ENCODE assay signal across 12 mouse cellular contexts in the genomic region with DNA sequence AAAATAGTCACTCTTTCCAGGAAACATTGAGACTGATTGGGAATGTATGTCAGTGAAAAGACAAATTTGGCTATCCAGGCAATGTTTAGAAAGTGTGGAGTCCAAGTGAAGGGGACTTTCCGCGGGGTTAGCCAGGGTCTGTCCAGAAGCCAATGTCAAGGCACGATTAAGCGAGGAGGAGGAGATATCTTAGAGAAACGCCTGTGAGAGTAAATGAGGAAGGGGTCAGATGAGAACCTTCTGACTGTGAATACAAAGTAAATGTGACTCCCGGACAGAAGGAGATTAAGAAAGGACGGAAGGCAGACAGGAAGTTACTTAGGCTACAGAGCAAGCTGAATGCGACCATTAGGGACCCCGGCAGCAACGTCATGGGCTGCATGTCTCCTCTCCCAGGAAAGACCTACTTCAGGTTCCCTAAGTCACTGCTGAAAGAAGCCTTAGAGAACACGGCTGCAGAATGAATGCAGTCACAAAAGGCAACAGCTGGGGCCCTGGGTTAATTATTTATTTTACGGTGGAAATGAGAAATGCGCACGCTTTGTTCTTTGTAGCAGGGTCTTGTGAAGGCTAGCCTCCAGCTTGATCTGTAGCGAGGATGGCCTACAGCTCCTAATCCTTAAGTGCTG. TPM values are rescaled to one million over a fixed set of nuclear protein-coding genes. Genes with fewer than 3 reads are reported as not detected.
DNase-seq lines count a peak whose midpoint lies in the region; ATAC-seq and TF ChIP-seq lines count a peak whose summit lies in the region.
"Had no signal": no experiment of that assay in that cellular context is flagged by ENCODE, and none has a peak within 500 bp of the region (broad histone marks: within the 10 kb centered on the region; RNA-seq: fewer than 3 reads in every experiment).

No protein-coding gene starts in this region.

- TF ChIP-seq EP300 in heart, postnatal 0 days (IDR thresholded peaks at IDR 0.05; ENCODE audit: low read depth) = no peak

- H3K4me2 ChIP-seq in heart, postnatal 0 days (ENCODE audit: low read depth, low read length) = peak overlapping the region; percentile 18; the same call in 1 of the 2 replicates

- H3K9ac ChIP-seq in heart, postnatal 0 days (replicated peaks; ENCODE audit: low read depth, low read length) = no peak overlapping the region

- no peak overlapping the region for H3K4me3 ChIP-seq in heart, postnatal 0 days (ENCODE audit: low read depth, low read length)
- no peak overlapping the region for H3K4me3 ChIP-seq in heart, embryonic 10.5 days

- H3K4me1 ChIP-seq in heart, postnatal 0 days (ENCODE audit: control insufficient read depth, insufficient read depth) = no peaks in the 10 kb centered on the region
- H3K4me1 ChIP-seq in heart, embryonic 10.5 days = no peaks in the 10 kb centered on the region

- ATAC-seq in heart, postnatal 0 days (ENCODE audit: insufficient read depth, low read depth) = no peak
- peak; percentile 83 for ATAC-seq in granulocyte monocyte progenitor cell, adult 5-6 weeks (replicated peaks; ENCODE audit: poor library complexity, severe bottlenecking)
- ATAC-seq in megakaryocyte, adult 5-6 weeks (ENCODE audit: poor library complexity, severe bottlenecking) = peak; percentile 48
- ATAC-seq in frontal cortex, adult (ENCODE audit: low TSS enrichment) = no peak
- ATAC-seq: CD4-positive, CD25-positive, alpha-beta regulatory T cell, adult 4 months; forebrain, embryonic 14.5 days had no signal

- H3K27ac ChIP-seq in heart, postnatal 0 days (ENCODE audit: low read depth) = no peak overlapping the region
- no peak overlapping the region for H3K27ac ChIP-seq in heart, embryonic 10.5 days

- WGBS in heart, postnatal 0 days = 56% methylated on average over 15 of the region's 15 CpGs
- WGBS in heart, embryonic 10.5 days = 63% methylated on average over 15 of the region's 15 CpGs

- no peak for TF ChIP-seq CTCF in heart, postnatal 0 days (IDR thresholded peaks at IDR 0.05; ENCODE audit: low read depth)

- DNase-seq in heart, postnatal 0 days (ENCODE audit: low spot score) = no peak
- DNase-seq in heart, embryonic 10.5 days (ENCODE audit: low spot score) = no peak
- peak; percentile 65 for DNase-seq in kidney, adult 9 months
- DNase-seq in adrenal gland, adult 18-20 months (ENCODE audit: low spot score in 2 of 2) = no peak
- DNase-seq in adrenal gland, adult 8-10 months = no peak
- DNase-seq: heart, postnatal 10 days; right cerebral cortex, adult 18-20 months had no signal

- 0 out of 2 replicates have a peak, but pooled peaks cover 5% of the 10 kb centered on the region for H3K9me3 ChIP-seq in heart, postnatal 0 days (replicated peaks; ENCODE audit: control insufficient read depth, low read length)
- no peaks in the 10 kb centered on the region for H3K9me3 ChIP-seq in heart, embryonic 10.5 days

- no peaks in the 10 kb centered on the region for H3K36me3 ChIP-seq in heart, postnatal 0 days (replicated peaks; ENCODE audit: control insufficient read depth, insufficient read depth, low read length)
- H3K36me3 ChIP-seq in heart, embryonic 10.5 days = no peaks in the 10 kb centered on the region

- H3K27me3 ChIP-seq in heart, postnatal 0 days (ENCODE audit: control insufficient read depth, insufficient read depth, low read length) = no peaks in the 10 kb centered on the region
- no peaks in the 10 kb centered on the region for H3K27me3 ChIP-seq in heart, embryonic 10.5 days (ENCODE audit: insufficient read depth, poor library complexity, severe bottlenecking)

RNA-seq across cellular contexts. Expression of a gene that starts 11.1 kb away (rescaled TPM):
- 80.8 and 80.9 TPM in 2 replicates for total RNA-seq in heart, postnatal 0 days (2014; rRNA removed; ENCODE audit: low replicate concordance)
- 30.5 and 32.2 TPM in 2 replicates for polyA plus RNA-seq in heart, postnatal 0 days (2015; fragmentation: Nextera tagmentation; extraction: Ambion mirVana)
- polyA plus RNA-seq in heart, embryonic 10.5 days (2016; fragmentation: Nextera tagmentation; extraction: Ambion mirVana) = 15.7 and 19.0 TPM in 2 replicates
- 17.9 and 18.7 TPM in 2 replicates for total RNA-seq in granulocyte monocyte progenitor cell, adult 5-6 weeks (2014; fragmentation: Nextera tagmentation)
- total RNA-seq in granulocyte monocyte progenitor cell, adult 5-6 weeks (2017) = 15.6 and 21.4 TPM in 2 replicates
- total RNA-seq in megakaryocyte, adult 5-6 weeks (2015) = 9.8 and 12.2 TPM in 2 replicates
- total RNA-seq in megakaryocyte, adult 5-6 weeks (2017) = 6.4 and 8.0 TPM in 2 replicates
- total RNA-seq in adrenal gland, adult 18-20 months (2021) = 100 to 1,000 TPM; 157 to 175 TPM
- 100 to 1,000 TPM in 2 of 4 experiments, 10 to 100 TPM in 2; 83.5 to 171 (median 127) TPM for total RNA-seq in adrenal gland, adult 8-10 months (2022)

RNA-seq across cellular contexts. Expression of a gene that starts 28.1 kb away (rescaled TPM):
- total RNA-seq in heart, postnatal 0 days (2014; rRNA removed; ENCODE audit: low replicate concordance) = 14.3 and 17.8 TPM in 2 replicates
- polyA plus RNA-seq in heart, postnatal 0 days (2015; fragmentation: Nextera tagmentation; extraction: Ambion mirVana) = 2.6 and 3.0 TPM in 2 replicates
- polyA plus RNA-seq in heart, embryonic 10.5 days (2016; fragmentation: Nextera tagmentation; extraction: Ambion mirVana) = 3.2 and 3.7 TPM in 2 replicates
- 55.3 and 55.8 TPM in 2 replicates for total RNA-seq in granulocyte monocyte progenitor cell, adult 5-6 weeks (2014; fragmentation: Nextera tagmentation)
- total RNA-seq in granulocyte monocyte progenitor cell, adult 5-6 weeks (2017) = 38.0 and 47.4 TPM in 2 replicates
- total RNA-seq in megakaryocyte, adult 5-6 weeks (2015) = 85.6 and 92.6 TPM in 2 replicates
- total RNA-seq in megakaryocyte, adult 5-6 weeks (2017) = 44.9 and 53.4 TPM in 2 replicates
- total RNA-seq in adrenal gland, adult 18-20 months (2021) = 10 to 100 TPM; 44.3 to 52.1 TPM
- 10 to 100 TPM; 54.2 to 57.2 (median 54.9) TPM for total RNA-seq in adrenal gland, adult 8-10 months (2022)

Comparison
In these comparisons a context has a peak if more than half of its experiments do, and no peak if none do; other contexts are left out.
1. ATAC-seq: peak in granulocyte monocyte progenitor cell, adult 5-6 weeks (single experiment) and megakaryocyte, adult 5-6 weeks (single experiment); none in heart, postnatal 0 days (single experiment) and frontal cortex, adult (single experiment).